Mouse (Mus musculus): ENCODE data around the gene Dhrs7.
A peak's percentile ranks its signal among the peaks of the same experiment; 100 is the strongest.
"Not testable (repeated sequence)": the region's sequence is repeated elsewhere in the genome, so short reads cannot be mapped to it uniquely, and the experiment has no call there.

Gene Dhrs7

GRCm38 (mm10) chr12:72664735-72665337 is at the start of gene Dhrs7:
Gene Dhrs7 (minus strand): TSS chr12:72664909.
- DNase-seq, result peak; percentile 87

GRCm38 (mm10) chr12:72709981-72710380 is 45.3 kb upstream of the Dhrs7 start:
- no peak for DNase-seq

GRCm38 (mm10) chr12:72704068-72704467 is 39.4 kb upstream of the Dhrs7 start:
- DNase-seq, result no peak

- no peak for DNase-seq
These were observed 35.3 kb upstream of the Dhrs7 start for GRCm38 (mm10) chr12:72700013-72700412.

- DNase-seq, result no peak
These were observed 30.3 kb upstream of the Dhrs7 start for GRCm38 (mm10) chr12:72694901-72695463.

- no peak for DNase-seq
These were observed 29.7 kb upstream of the Dhrs7 start for GRCm38 (mm10) chr12:72694438-72694837.

- no peak for DNase-seq
These were observed 29.2 kb upstream of the Dhrs7 start for GRCm38 (mm10) chr12:72693895-72694294.

GRCm38 (mm10) chr12:72688281-72688680 is 23.6 kb upstream of the Dhrs7 start:
- DNase-seq, result not testable (repeated sequence)

- DNase-seq, result not testable (repeated sequence)
These were observed 23.0 kb upstream of the Dhrs7 start for GRCm38 (mm10) chr12:72687741-72688140.

- DNase-seq, result not testable (repeated sequence)
These were observed 21.9 kb upstream of the Dhrs7 start for GRCm38 (mm10) chr12:72686566-72686965.

GRCm38 (mm10) chr12:72683612-72684011 is 18.9 kb upstream of the Dhrs7 start:
- DNase-seq, result no peak

- no peak for DNase-seq
These were observed 18.0 kb upstream of the Dhrs7 start for GRCm38 (mm10) chr12:72682511-72683282.

- no peak for DNase-seq
These were observed 17.2 kb upstream of the Dhrs7 start for GRCm38 (mm10) chr12:72681919-72682318.

GRCm38 (mm10) chr12:72679635-72680034 is 14.9 kb upstream of the Dhrs7 start:
- DNase-seq, result no peak

GRCm38 (mm10) chr12:72674820-72675219 is 10.1 kb upstream of the Dhrs7 start:
- DNase-seq, result no peak

- DNase-seq, result no peak
These were observed 9.5 kb upstream of the Dhrs7 start for GRCm38 (mm10) chr12:72674079-72674797.

- DNase-seq, result no peak
These were observed 6.9 kb upstream of the Dhrs7 start for GRCm38 (mm10) chr12:72671516-72672135.

GRCm38 (mm10) chr12:72670921-72671320 is 6.2 kb upstream of the Dhrs7 start:
- DNase-seq, result no peak

- DNase-seq, result no peak
These were observed 3.3 kb upstream of the Dhrs7 start for GRCm38 (mm10) chr12:72667868-72668469.

GRCm38 (mm10) chr12:72666015-72666414 is 1.3 kb upstream of the Dhrs7 start:
- DNase-seq, result peak; percentile 16

- peak; percentile 46 for DNase-seq
These were observed 532 bp downstream of the Dhrs7 start for GRCm38 (mm10) chr12:72664020-72664734.

- DNase-seq, result no peak
These were observed 8.9 kb downstream of the Dhrs7 start for GRCm38 (mm10) chr12:72655775-72656174.
